Mouse (Mus musculus) liver, adult 2 months (tissue): ENCODE results near the gene Zfp36l2.

ENCODE experiments used
- CTCF ChIP-seq: fragments of 200-500 bp; IDR thresholded peaks from 2 replicates; pipeline ENCODE4 v1.5.1; 2011; ENCODE audit warnings: low read depth, low read length, control low read depth
- POLR2A ChIP-seq: fragments of 200-500 bp; IDR thresholded peaks from 2 replicates; pipeline ENCODE4 v1.6.1; 2011; ENCODE audit warnings: low read length, control low read depth; ENCODE audit not compliant: insufficient read depth; ENCODE audit errors: extremely low read depth

- TF ChIP-seq CTCF: no peak
- TF ChIP-seq POLR2A: no peak
Observed at GRCm38 (mm10) chr17:84151306-84151705, 36.4 kb downstream of the Zfp36l2 start.
